Mouse (Mus musculus) olfactory bulb, adult 2 months (tissue): ENCODE data around the gene Enpp5. TPM values are rescaled to one million over a fixed set of nuclear protein-coding genes. Genes with fewer than 3 reads are reported as not detected.

Source experiments
- H3K27ac ChIP-seq: fragments of 200-500 bp; 2 replicates; pipeline ENCODE4 v1.5.1; 2012; ENCODE audit warnings: low read depth, low read length; ENCODE audit not compliant: insufficient read depth
- H3K4me1 ChIP-seq: fragments of 200-500 bp; 2 replicates; pipeline ENCODE4 v1.6.1; 2012; ENCODE audit warnings: low read length; ENCODE audit not compliant: control insufficient read depth, insufficient read depth
- H3K4me3 ChIP-seq: fragments of 200-500 bp; 2 replicates; pipeline ENCODE4 v1.5.1; 2012; ENCODE audit warnings: mild to moderate bottlenecking, low read depth, low read length, moderate library complexity; ENCODE audit not compliant: insufficient read depth
- CTCF ChIP-seq: fragments of 200-500 bp; IDR thresholded peaks from 2 replicates; pipeline ENCODE4 v1.5.1; 2012; ENCODE audit warnings: low read depth, mild to moderate bottlenecking, low read length, moderate library complexity; ENCODE audit not compliant: insufficient read depth
- POLR2A ChIP-seq: fragments of 200-500 bp; IDR thresholded peaks from 2 replicates; pipeline ENCODE4 v1.6.1; 2012; ENCODE audit warnings: mild to moderate bottlenecking, low read depth, low read length, moderate library complexity; ENCODE audit not compliant: insufficient read depth
- WGBS: fragments of 180-500 bp; shearing (Covaris S2); methylation state at CpG from one replicate; pipeline ENCODE4 v1.1.7; 2018; 5-methylcytosine and 5-hydroxymethylcytosine counted together
- polyA plus RNA-seq: library from polyadenylated mRNA; stranded (reverse); fragments of >200 nt; gene quantifications from 2 replicates; pipeline ENCODE4 v1.2.4, GENCODE M21; 2012; ENCODE audit warnings: low replicate concordance; ENCODE audit not compliant: missing spikeins, insufficient read depth, insufficient read length

Gene Enpp5
- polyA plus RNA-seq, 1 experiment: not detected

DNA sequence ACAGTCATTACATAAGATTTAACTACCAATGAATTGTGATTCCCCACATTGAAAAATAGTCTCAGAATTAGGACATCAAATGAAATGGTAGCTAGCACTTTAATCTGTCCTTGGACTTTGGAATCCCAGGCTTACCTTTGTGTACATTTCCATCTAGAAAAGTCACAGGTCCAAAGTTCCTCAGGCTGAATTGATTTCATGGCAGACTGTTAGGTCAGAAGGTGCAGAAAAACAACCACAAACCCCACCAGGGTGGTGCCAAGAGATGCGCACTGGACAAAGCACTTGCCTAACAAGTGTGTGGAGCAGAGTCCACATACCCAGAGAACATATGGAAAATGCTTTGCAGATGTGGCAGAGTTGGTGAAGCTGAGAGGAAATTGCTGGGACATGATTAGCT lies 21.5 kb upstream of the Enpp5 start:
- 91% methylated on average over 1 of the region's 1 CpGs for WGBS

GRCm38 (mm10) chr17:44058145-44058544 lies 20.5 kb upstream of the Enpp5 start:
- TF ChIP-seq CTCF (no peak), POLR2A (no peak)
- no peak overlapping the region for H3K4me3 ChIP-seq
- H3K4me1 ChIP-seq: no peaks in the 10 kb centered on the region
- H3K27ac ChIP-seq: no peak overlapping the region

More for the DNA sequence above, 21.5 kb upstream of the Enpp5 start:
- Histone ChIP-seq H3K27ac (no peak overlapping the region), H3K4me3 (no peak overlapping the region), H3K4me1 (no peaks in the 10 kb centered on the region)
- no peak for TF ChIP-seq CTCF
- no peak for TF ChIP-seq POLR2A

GRCm38 (mm10) chr17:44060781-44061180 lies 17.8 kb upstream of the Enpp5 start:
- TF ChIP-seq CTCF: no peak
- no peak for TF ChIP-seq POLR2A
- no peak overlapping the region for H3K4me3 ChIP-seq
- H3K27ac ChIP-seq: no peak overlapping the region
- WGBS: 100% methylated on average over 1 of the region's 1 CpGs
- H3K4me1 ChIP-seq: no peaks in the 10 kb centered on the region

DNA sequence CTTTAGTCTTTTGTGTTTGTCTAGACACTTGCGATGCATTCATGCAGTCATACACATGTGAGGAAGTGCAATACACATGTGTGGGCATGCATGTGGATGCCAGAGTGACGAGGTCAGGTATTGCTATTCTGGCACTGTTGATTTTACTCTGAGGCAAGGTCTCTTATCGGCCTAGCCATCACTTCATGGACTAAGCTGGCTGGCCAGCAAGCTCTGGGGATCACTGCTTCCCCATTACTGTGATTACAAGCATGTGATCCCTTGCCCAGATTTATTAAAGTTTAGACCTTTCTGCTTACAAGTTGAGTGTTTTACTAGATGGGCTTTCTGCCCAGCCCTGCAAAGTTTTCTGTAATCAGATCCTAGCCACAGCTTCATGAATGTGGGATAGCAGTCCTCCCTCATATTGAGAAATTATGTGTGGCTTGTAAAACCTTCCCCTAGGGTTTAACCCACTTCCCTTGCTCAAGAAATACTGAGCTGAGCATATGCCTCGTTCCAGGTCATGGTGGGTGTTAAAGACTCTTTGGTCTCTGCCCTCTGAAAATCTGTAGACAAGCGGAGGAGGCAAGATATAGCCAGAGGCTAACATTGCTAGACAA lies 17.2 kb upstream of the Enpp5 start:
- TF ChIP-seq CTCF: no peak
- no peak for TF ChIP-seq POLR2A
- no peaks in the 10 kb centered on the region for H3K4me1 ChIP-seq
- WGBS: 88% methylated on average over 5 of the region's 5 CpGs
- H3K27ac ChIP-seq: no peak overlapping the region
- H3K4me3 ChIP-seq: no peak overlapping the region

GRCm38 (mm10) chr17:44068876-44069275 lies 9.7 kb upstream of the Enpp5 start:
- Histone ChIP-seq H3K4me1 (no peaks in the 10 kb centered on the region), H3K27ac (no peak overlapping the region), H3K4me3 (no peak overlapping the region)
- 79% methylated on average over 6 of the region's 6 CpGs for WGBS
- TF ChIP-seq POLR2A: no peak
- no peak for TF ChIP-seq CTCF

- Histone ChIP-seq H3K4me1 (no peaks in the 10 kb centered on the region), H3K4me3 (no peak overlapping the region), H3K27ac (no peak overlapping the region)
- no peak for TF ChIP-seq CTCF
- no peak for TF ChIP-seq POLR2A
These were observed 6.9 kb upstream of the Enpp5 start for GRCm38 (mm10) chr17:44071680-44072079.

GRCm38 (mm10) chr17:44075601-44076000 lies 3.0 kb upstream of the Enpp5 start:
- WGBS: 84% methylated on average over 3 of the region's 3 CpGs
- Histone ChIP-seq H3K4me3 (no peak overlapping the region), H3K4me1 (no peaks in the 10 kb centered on the region), H3K27ac (no peak overlapping the region)
- TF ChIP-seq CTCF: no peak
- TF ChIP-seq POLR2A: no peak

GRCm38 (mm10) chr17:44076051-44076680 lies 2.4 kb upstream of the Enpp5 start:
- Histone ChIP-seq H3K4me3 (no peak overlapping the region), H3K4me1 (no peaks in the 10 kb centered on the region; the same call in 1 of the 2 replicates), H3K27ac (no peak overlapping the region)
- TF ChIP-seq CTCF (no peak), POLR2A (no peak)
- WGBS: 54% methylated on average over 6 of the region's 6 CpGs

- Histone ChIP-seq H3K27ac (no peak overlapping the region), H3K4me1 (peaks cover 3% of the 10 kb centered on the region; the same call in 1 of the 2 replicates), H3K4me3 (no peak overlapping the region)
- 77% methylated on average over 12 of the region's 12 CpGs for WGBS
- TF ChIP-seq CTCF (no peak), POLR2A (no peak)
These were observed 1.3 kb upstream of the Enpp5 start for GRCm38 (mm10) chr17:44077146-44077842.
